Mouse (Mus musculus) heart, embryonic 12.5 days (tissue): ENCODE measurements around the gene Gcnt4. TPM values are rescaled to one million over a fixed set of nuclear protein-coding genes. Genes with fewer than 3 reads are reported as not detected.

Experiments
- ATAC-seq: fragments of 200-750 bp; cut with Nextera tagmentation; 2 replicates; pipeline ENCODE4 v1.8.0; 2017; ENCODE audit warnings: moderate TSS enrichment, moderate library complexity; ENCODE audit not compliant: insufficient number of reproducible peaks, low FRiP score
- H3K27ac ChIP-seq: fragments of 300-500 bp; sonication (generic); 2 replicates; pipeline ENCODE4 v1.5.1; 2016; ENCODE audit warnings: mild to moderate bottlenecking, moderate library complexity; ENCODE audit not compliant: poor library complexity, severe bottlenecking
- H3K27me3 ChIP-seq: fragments of 300-500 bp; sonication (generic); replicated peaks from 2 replicates; pipeline ENCODE4 v1.6.1; 2016; ENCODE audit warnings: mild to moderate bottlenecking, moderate library complexity
- H3K36me3 ChIP-seq: fragments of 300-500 bp; sonication (generic); 2 replicates; pipeline ENCODE4 v1.6.1; 2016; ENCODE audit warnings: mild to moderate bottlenecking, moderate library complexity
- H3K4me1 ChIP-seq: fragments of 300-500 bp; sonication (generic); replicated peaks from 2 replicates; pipeline ENCODE4 v1.6.1; 2016; ENCODE audit warnings: mild to moderate bottlenecking
- H3K4me2 ChIP-seq: fragments of 300-500 bp; sonication (generic); 2 replicates; pipeline ENCODE4 v1.6.1; 2016; ENCODE audit warnings: mild to moderate bottlenecking, moderate library complexity
- H3K4me3 ChIP-seq: fragments of 300-500 bp; sonication (generic); 2 replicates; pipeline ENCODE4 v1.5.1; 2016; ENCODE audit warnings: mild to moderate bottlenecking
- H3K9ac ChIP-seq: fragments of 300-500 bp; sonication (generic); 2 replicates; pipeline ENCODE4 v1.6.1; 2016; ENCODE audit warnings: mild to moderate bottlenecking, moderate library complexity
- H3K9me3 ChIP-seq: fragments of 300-500 bp; sonication (generic); replicated peaks from 2 replicates; pipeline ENCODE4 v1.6.1; 2016; ENCODE audit warnings: mild to moderate bottlenecking, moderate library complexity
- WGBS: fragments of 180-500 bp; shearing (Covaris S2); methylation state at CpG from one replicate; pipeline ENCODE4 v1.1.7; 2016; 5-methylcytosine and 5-hydroxymethylcytosine counted together
- polyA plus RNA-seq: library from polyadenylated mRNA; unstranded; fragments of >200 nt; fragmentation: Nextera tagmentation; extraction: Ambion mirVana; gene quantifications from 2 replicates; pipeline ENCODE4 v1.2.1, GENCODE M21; 2016

The Gcnt4 gene
- polyA plus RNA-seq, 1 experiment from 2014 or later, result 0.95 TPM

DNA sequence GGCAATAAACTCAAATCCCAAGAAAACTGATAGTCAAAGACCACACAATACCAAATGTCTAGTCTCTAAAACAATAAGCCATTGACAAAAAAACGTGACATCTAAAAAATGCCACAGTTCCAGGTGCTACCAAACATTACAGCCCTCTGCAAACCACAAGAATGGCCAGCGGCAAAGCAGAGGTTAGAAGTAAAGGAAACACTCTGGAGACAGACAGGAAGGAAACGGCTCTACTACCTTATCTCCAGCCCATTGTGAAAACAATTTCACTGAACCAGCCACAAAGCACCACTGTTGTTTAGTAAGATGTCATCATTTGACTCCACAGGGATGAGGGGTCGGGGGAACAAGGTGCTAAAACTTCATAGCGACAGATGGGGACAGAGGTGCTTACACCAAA lies 70.8 kb downstream of the Gcnt4 start:
- 0 out of 2 replicates have a peak, but pooled peaks cover 4% of the 10 kb centered on the region for H3K9me3 ChIP-seq
- H3K4me1 ChIP-seq, result no peaks in the 10 kb centered on the region
- H3K4me2 ChIP-seq, result no peak overlapping the region
- H3K4me3 ChIP-seq, result no peak overlapping the region
- H3K9ac ChIP-seq, result no peak overlapping the region
- WGBS, result 44% methylated on average over 5 of the region's 5 CpGs
- H3K27ac ChIP-seq, result no peak overlapping the region
- H3K27me3 ChIP-seq, result no peaks in the 10 kb centered on the region
- ATAC-seq, result no peak
- no peaks in the 10 kb centered on the region for H3K36me3 ChIP-seq

DNA sequence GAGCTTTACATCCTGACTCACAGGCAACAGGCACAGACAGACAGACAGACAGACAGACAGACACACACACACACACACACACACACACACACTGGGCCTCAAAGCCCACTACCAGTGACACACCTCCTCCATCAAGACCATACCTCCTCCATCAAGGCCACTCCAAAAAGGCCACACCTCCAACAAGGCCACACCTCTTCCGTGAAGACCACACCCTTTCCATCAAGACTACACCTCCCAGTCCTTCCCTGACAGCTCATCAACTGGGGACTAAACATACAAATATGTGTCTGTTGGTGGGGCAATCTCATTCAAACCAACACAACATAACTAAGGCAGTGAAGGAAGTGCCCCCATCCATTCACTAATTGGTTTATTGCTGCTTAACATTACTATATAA lies 72.6 kb downstream of the Gcnt4 start:
- ATAC-seq, result no peak

More for the DNA sequence above, 72.6 kb downstream of the Gcnt4 start:
- no peak overlapping the region for H3K4me3 ChIP-seq
- H3K36me3 ChIP-seq, result no peaks in the 10 kb centered on the region
- no peak overlapping the region for H3K9ac ChIP-seq
- no peaks in the 10 kb centered on the region for H3K27me3 ChIP-seq
- WGBS, result 57% methylated on average over 1 of the region's 1 CpGs
- no peak overlapping the region for H3K27ac ChIP-seq
- H3K4me1 ChIP-seq, result no peaks in the 10 kb centered on the region
- no peak overlapping the region for H3K4me2 ChIP-seq
- H3K9me3 ChIP-seq, result 0 out of 2 replicates have a peak, but pooled peaks cover 4% of the 10 kb centered on the region

Other genes starting within 250 kb of the Gcnt4 start
- gene Ankrd31, start 176.4 kb upstream of the Gcnt4 start, polyA plus RNA-seq, result 0.04 TPM in 1 of 2 replicates, not detected in the other
- not detected in 2 replicates for gene 1700029F12Rik, start 109.7 kb downstream of the Gcnt4 start, polyA plus RNA-seq
- gene Fam169a, start 142.6 kb downstream of the Gcnt4 start, polyA plus RNA-seq, result 12.4 and 12.9 TPM in 2 replicates
- gene Gm6169, start 174.5 kb downstream of the Gcnt4 start, polyA plus RNA-seq, result 1.9 and 3.3 TPM in 2 replicates
- 35.2 and 35.7 TPM in 2 replicates for gene Gfm2, start 213.2 kb downstream of the Gcnt4 start, polyA plus RNA-seq
- 48.8 and 54.0 TPM in 2 replicates for gene Nsa2, start 213.2 kb downstream of the Gcnt4 start, polyA plus RNA-seq